Comparison of ENCODE assay signal across 8 mouse cellular contexts in genomic region chr1:106795634-106796541, GRCm38 (mm10). TPM values are rescaled to one million over a fixed set of nuclear protein-coding genes. Genes with fewer than 3 reads are reported as not detected.
DNase-seq lines count a peak whose midpoint lies in the region; ATAC-seq and TF ChIP-seq lines count a peak whose summit lies in the region.

No protein-coding gene starts in this region.

- H3K4me2 ChIP-seq in embryonic facial prominence, embryonic 11.5 days (ENCODE audit: low read depth, low read length), result peak overlapping the region; percentile 57
- H3K4me2 ChIP-seq in heart, embryonic 16.5 days (ENCODE audit: low read depth, low read length), result peak overlapping the region; percentile 86
- peak overlapping the region; percentile 56 for H3K4me2 ChIP-seq in limb, embryonic 11.5 days (ENCODE audit: low read depth, severe bottlenecking)
- H3K4me2 ChIP-seq in midbrain, embryonic 12.5 days (replicated peaks), result peak overlapping the region; percentile 73

- DNase-seq in cerebellum, adult 2 months, result no peak
- no peak for DNase-seq in cerebellum, adult 11-12 months
- no peak for DNase-seq in embryonic facial prominence, embryonic 11.5 days (ENCODE audit: low spot score)
- no peak for DNase-seq in limb, embryonic 11.5 days (ENCODE audit: low spot score)
- no peak for DNase-seq in right cerebral cortex, postnatal 14 days

- H3K27ac ChIP-seq in cerebellum, adult 2 months (ENCODE audit: insufficient read depth, low read length), result peak overlapping the region; percentile 23; the same call in 1 of the 2 replicates
- H3K27ac ChIP-seq in embryonic facial prominence, embryonic 11.5 days (replicated peaks; ENCODE audit: low read depth, low read length), result peak overlapping the region; percentile 88
- H3K27ac ChIP-seq in heart, embryonic 16.5 days (ENCODE audit: low read length), result peak overlapping the region; percentile 91
- H3K27ac ChIP-seq in limb, embryonic 11.5 days (replicated peaks; ENCODE audit: low read depth, low read length), result peak overlapping the region; percentile 87
- H3K27ac ChIP-seq in midbrain, embryonic 12.5 days (replicated peaks), result peak overlapping the region; percentile 87

- H3K4me3 ChIP-seq in cerebellum, adult 2 months (replicated peaks; ENCODE audit: insufficient read depth, low read depth, low read length), result peak overlapping the region; percentile 67
- peak overlapping the region; percentile 97 for H3K4me3 ChIP-seq in E14TG2a.4 (replicated peaks; ENCODE audit: low read length)
- peak overlapping the region; percentile 98 for H3K4me3 ChIP-seq in embryonic facial prominence, embryonic 11.5 days (ENCODE audit: low read depth, low read length)
- peak overlapping the region; percentile 99 for H3K4me3 ChIP-seq in heart, embryonic 16.5 days (ENCODE audit: low read length)
- peak overlapping the region; percentile 96 for H3K4me3 ChIP-seq in limb, embryonic 11.5 days (ENCODE audit: low read depth, low read length)
- peak overlapping the region; percentile 98 for H3K4me3 ChIP-seq in midbrain, embryonic 12.5 days

- H3K9ac ChIP-seq in embryonic facial prominence, embryonic 11.5 days (replicated peaks; ENCODE audit: low read length), result peak overlapping the region; percentile 91
- peak overlapping the region; percentile 95 for H3K9ac ChIP-seq in heart, embryonic 16.5 days (ENCODE audit: low read length)
- peak overlapping the region; percentile 93 for H3K9ac ChIP-seq in limb, embryonic 11.5 days (ENCODE audit: low read length)
- H3K9ac ChIP-seq in midbrain, embryonic 12.5 days (replicated peaks), result peak overlapping the region; percentile 93

- no peaks in the 10 kb centered on the region for H3K9me3 ChIP-seq in E14TG2a.4 (ENCODE audit: low read length)
- no peaks in the 10 kb centered on the region for H3K9me3 ChIP-seq in embryonic facial prominence, embryonic 11.5 days (replicated peaks; ENCODE audit: control insufficient read depth, low read length)
- no peaks in the 10 kb centered on the region for H3K9me3 ChIP-seq in heart, embryonic 16.5 days (replicated peaks; ENCODE audit: control insufficient read depth, low read length)
- no peaks in the 10 kb centered on the region for H3K9me3 ChIP-seq in limb, embryonic 11.5 days (ENCODE audit: control insufficient read depth, low read length)
- H3K9me3 ChIP-seq in midbrain, embryonic 12.5 days, result no peaks in the 10 kb centered on the region

- peak; percentile 92 for ATAC-seq in embryonic facial prominence, embryonic 11.5 days (replicated peaks; ENCODE audit: insufficient number of reproducible peaks, low FRiP score, low TSS enrichment, low read depth)
- peak; percentile 86 for ATAC-seq in heart, embryonic 16.5 days (replicated peaks; ENCODE audit: extremely low read depth, insufficient read depth, low FRiP score)
- ATAC-seq in limb, embryonic 11.5 days (ENCODE audit: insufficient number of reproducible peaks, low FRiP score, low TSS enrichment, low read depth), result peak; percentile 87
- peak; percentile 91 for ATAC-seq in midbrain, embryonic 12.5 days (ENCODE audit: low FRiP score, low read depth)

- H3K36me3 ChIP-seq in E14TG2a.4 (ENCODE audit: insufficient read depth, low read length), result peaks cover 19% of the 10 kb centered on the region; the same call in 1 of the 2 replicates
- no peaks in the 10 kb centered on the region for H3K36me3 ChIP-seq in embryonic facial prominence, embryonic 11.5 days (replicated peaks; ENCODE audit: control insufficient read depth, insufficient read depth, low read depth, low read length)
- H3K36me3 ChIP-seq in heart, embryonic 16.5 days (ENCODE audit: control insufficient read depth, insufficient read depth), result no peaks in the 10 kb centered on the region
- no peaks in the 10 kb centered on the region for H3K36me3 ChIP-seq in limb, embryonic 11.5 days (ENCODE audit: control insufficient read depth, insufficient read depth, low read length)
- H3K36me3 ChIP-seq in midbrain, embryonic 12.5 days, result no peaks in the 10 kb centered on the region

- peaks cover 4% of the 10 kb centered on the region; the same call in 1 of the 2 replicates for H3K4me1 ChIP-seq in cerebellum, adult 2 months (ENCODE audit: control insufficient read depth, insufficient read depth, low read length)
- H3K4me1 ChIP-seq in E14TG2a.4 (replicated peaks; ENCODE audit: low read depth, low read length), result peaks cover 25% of the 10 kb centered on the region
- no peaks in the 10 kb centered on the region for H3K4me1 ChIP-seq in embryonic facial prominence, embryonic 11.5 days (ENCODE audit: control insufficient read depth, insufficient read depth, low read length)
- peaks cover 9% of the 10 kb centered on the region for H3K4me1 ChIP-seq in heart, embryonic 16.5 days (ENCODE audit: control insufficient read depth, insufficient read depth, low read length)
- no peaks in the 10 kb centered on the region for H3K4me1 ChIP-seq in limb, embryonic 11.5 days (ENCODE audit: control insufficient read depth, insufficient read depth, low read length)
- H3K4me1 ChIP-seq in midbrain, embryonic 12.5 days, result peaks cover 19% of the 10 kb centered on the region

- TF ChIP-seq POLR2A in cerebellum, adult 2 months (IDR thresholded peaks at IDR 0.05; ENCODE audit: borderline replicate concordance, insufficient read depth, low read length), result no peak

- H3K27me3 ChIP-seq in cerebellum, adult 2 months (ENCODE audit: control insufficient read depth, insufficient read depth, low read length), result no peaks in the 10 kb centered on the region
- H3K27me3 ChIP-seq in E14TG2a.4 (ENCODE audit: insufficient read depth, low read length), result no peaks in the 10 kb centered on the region
- no peaks in the 10 kb centered on the region for H3K27me3 ChIP-seq in embryonic facial prominence, embryonic 11.5 days (ENCODE audit: control insufficient read depth, insufficient read depth, low read length)
- H3K27me3 ChIP-seq in heart, embryonic 16.5 days (ENCODE audit: control insufficient read depth, insufficient read depth, low read length), result no peaks in the 10 kb centered on the region
- H3K27me3 ChIP-seq in limb, embryonic 11.5 days (ENCODE audit: control insufficient read depth, insufficient read depth, low read length), result no peaks in the 10 kb centered on the region
- no peaks in the 10 kb centered on the region for H3K27me3 ChIP-seq in midbrain, embryonic 12.5 days

- 2% methylated on average over 51 of the region's 51 CpGs for WGBS in cerebellum, adult 2 months
- 4% methylated on average over 48 of the region's 51 CpGs for WGBS in embryonic facial prominence, embryonic 11.5 days
- WGBS in heart, embryonic 16.5 days, result 1% methylated on average over 51 of the region's 51 CpGs
- WGBS in limb, embryonic 11.5 days, result 3% methylated on average over 51 of the region's 51 CpGs
- WGBS in midbrain, embryonic 12.5 days, result 3% methylated on average over 51 of the region's 51 CpGs

- no peak for TF ChIP-seq CTCF in cerebellum, adult 2 months (IDR thresholded peaks at IDR 0.05; ENCODE audit: borderline replicate concordance, insufficient read depth, low read depth, low read length)
- no peak for TF ChIP-seq CTCF in E14TG2a.4 (conservative IDR thresholded peaks at IDR 0.05; ENCODE audit: low read length)

RNA-seq across cellular contexts. Expression of gene Vps4b, which starts 0.6 kb away (rescaled TPM):
- polyA plus RNA-seq in cerebellum, adult 2 months (2012; rRNA removed), result 26.5 and 33.0 TPM in 2 replicates
- polyA plus RNA-seq in embryonic facial prominence, embryonic 11.5 days (2014; fragmentation: Nextera tagmentation; extraction: Ambion mirVana), result 87.8 and 90.2 TPM in 2 replicates
- 39.2 and 52.2 TPM in 2 replicates for polyA plus RNA-seq in heart, embryonic 16.5 days (2015; fragmentation: Nextera tagmentation; extraction: Ambion mirVana)
- 76.8 and 82.1 TPM in 2 replicates for polyA plus RNA-seq in limb, embryonic 11.5 days (2014; fragmentation: Nextera tagmentation; extraction: Ambion mirVana)
- 61.2 and 62.7 TPM in 2 replicates for polyA plus RNA-seq in midbrain, embryonic 12.5 days (2016; fragmentation: Nextera tagmentation; extraction: Ambion mirVana)

RNA-seq across cellular contexts. Expression of gene Kdsr, which starts 36.4 kb away (rescaled TPM):
- polyA plus RNA-seq in cerebellum, adult 2 months (2012; rRNA removed), result 18.7 and 20.5 TPM in 2 replicates
- 12.1 and 12.9 TPM in 2 replicates for polyA plus RNA-seq in embryonic facial prominence, embryonic 11.5 days (2014; fragmentation: Nextera tagmentation; extraction: Ambion mirVana)
- 10.1 and 10.9 TPM in 2 replicates for polyA plus RNA-seq in heart, embryonic 16.5 days (2015; fragmentation: Nextera tagmentation; extraction: Ambion mirVana)
- polyA plus RNA-seq in limb, embryonic 11.5 days (2014; fragmentation: Nextera tagmentation; extraction: Ambion mirVana), result 10.4 and 11.2 TPM in 2 replicates
- polyA plus RNA-seq in midbrain, embryonic 12.5 days (2016; fragmentation: Nextera tagmentation; extraction: Ambion mirVana), result 9.5 and 9.7 TPM in 2 replicates

Comparison
In these comparisons a context has a peak if more than half of its experiments do, and no peak if none do; other contexts are left out.
1. H3K27ac ChIP-seq: peak in every context shown above with its lines; median percentile 91 in heart, embryonic 16.5 days; 88 in embryonic facial prominence, embryonic 11.5 days; 87 in limb, embryonic 11.5 days; 87 in midbrain, embryonic 12.5 days; 23 in cerebellum, adult 2 months.